Mouse (Mus musculus) WW6 (cell line): ENCODE data around the gene Ryr2.

Source experiments
- DNase-seq: peaks from one replicate; pipeline ENCODE4 v3.0.0-alpha.2; 2013; ENCODE audit warnings: low read depth, low spot score

Ryr2 gene

DNA sequence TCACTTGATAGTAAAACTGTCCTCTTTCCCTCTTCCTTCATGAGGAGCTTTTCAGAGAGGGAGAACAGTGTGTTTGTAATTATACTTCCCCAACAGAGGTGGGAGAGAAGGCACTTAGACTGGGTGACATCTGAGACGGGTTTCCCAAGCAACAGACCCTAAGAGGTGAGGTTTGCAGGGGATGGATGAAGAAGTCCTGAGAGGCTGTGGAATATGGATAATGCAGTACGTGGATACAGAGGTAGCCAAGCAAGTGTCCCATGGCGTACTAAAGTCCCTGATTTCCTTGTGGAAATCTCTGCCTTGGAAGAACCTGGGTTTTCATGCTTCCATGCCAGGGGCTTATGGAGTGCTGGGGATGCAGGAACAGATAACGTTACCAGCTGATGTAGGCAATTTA, 69.5 kb downstream of the Ryr2 start:
- DNase-seq = no peak

- no peak for DNase-seq
Observed at GRCm38 (mm10) chr13:12036834-12037233, 69.9 kb downstream of the Ryr2 start.

GRCm38 (mm10) chr13:12033914-12034313, 72.8 kb downstream of the Ryr2 start:
- DNase-seq = no peak

DNA sequence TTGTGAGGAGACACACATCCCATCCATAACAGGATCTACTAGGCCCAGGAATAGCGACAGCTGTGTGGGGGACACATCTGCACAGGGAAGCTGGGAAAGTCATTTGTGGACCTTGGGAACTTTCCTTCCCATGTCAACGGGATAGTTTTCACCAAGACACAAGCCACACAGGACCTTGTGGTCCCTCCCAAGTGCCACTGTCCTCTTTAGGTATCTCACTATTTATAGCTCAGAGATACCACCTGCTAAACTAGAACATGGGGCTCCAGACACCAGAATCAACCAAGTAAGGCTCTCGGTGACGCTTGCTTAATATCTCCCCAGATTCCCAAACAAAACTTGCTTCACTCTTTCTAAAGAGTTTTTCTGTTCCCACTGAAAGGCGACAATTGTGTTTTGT, 73.5 kb downstream of the Ryr2 start:
- DNase-seq = no peak

- no peak for DNase-seq
Observed at GRCm38 (mm10) chr13:12029841-12030240, 76.9 kb downstream of the Ryr2 start.

GRCm38 (mm10) chr13:12029326-12029725, 77.4 kb downstream of the Ryr2 start:
- DNase-seq = no peak

DNA sequence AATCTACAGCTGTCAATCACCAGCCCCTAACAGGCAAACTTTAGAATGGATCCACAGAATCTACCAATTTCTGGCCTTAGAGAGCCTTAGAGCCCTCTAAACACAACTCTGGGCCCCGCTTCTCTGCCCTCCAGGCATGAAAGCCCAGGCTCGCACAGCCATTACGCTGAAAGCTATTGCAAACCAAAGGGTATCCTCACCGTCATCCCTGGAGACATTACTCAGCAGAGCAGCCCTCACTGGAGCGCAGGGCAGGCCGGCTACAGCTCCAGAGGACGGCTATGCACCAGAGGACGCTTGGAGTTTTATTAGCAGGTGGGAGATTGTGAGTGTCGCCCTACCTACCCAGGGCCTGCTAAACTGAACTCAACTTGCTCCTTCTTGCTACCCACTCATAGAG, 88.7 kb downstream of the Ryr2 start:
- DNase-seq = no peak

- no peak for DNase-seq
Observed at GRCm38 (mm10) chr13:12013986-12014385, 92.8 kb downstream of the Ryr2 start.

- no peak for DNase-seq
Observed at GRCm38 (mm10) chr13:12008995-12009689, 97.6 kb downstream of the Ryr2 start.

GRCm38 (mm10) chr13:12007579-12007978, 99.2 kb downstream of the Ryr2 start:
- DNase-seq = no peak

GRCm38 (mm10) chr13:12001891-12002294, 104.9 kb downstream of the Ryr2 start:
- no peak for DNase-seq

GRCm38 (mm10) chr13:11999851-12000250, 106.9 kb downstream of the Ryr2 start:
- no peak for DNase-seq

GRCm38 (mm10) chr13:11997366-11997765, 109.4 kb downstream of the Ryr2 start:
- DNase-seq = no peak

- DNase-seq = no peak
Observed at GRCm38 (mm10) chr13:11987556-11987955, 119.2 kb downstream of the Ryr2 start.

DNA sequence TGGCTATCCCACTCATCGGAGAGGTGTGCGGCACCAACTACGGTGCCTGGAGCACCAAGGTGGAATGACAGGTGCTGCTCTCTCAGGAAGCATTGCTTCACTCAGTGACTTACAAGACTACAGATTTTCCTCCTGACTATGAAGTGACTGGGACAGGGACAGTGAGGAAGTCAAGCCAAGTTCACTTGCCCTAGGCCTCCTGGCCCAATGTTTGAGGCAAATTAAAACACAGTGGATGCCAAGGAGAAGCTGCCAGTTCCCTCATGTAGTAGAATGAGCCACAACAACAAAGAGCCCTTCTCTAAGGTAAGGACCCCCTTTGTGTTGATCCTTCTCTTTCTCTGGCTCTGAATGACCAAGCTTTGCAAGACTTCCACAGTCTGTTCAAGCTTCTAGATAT, 121.7 kb downstream of the Ryr2 start:
- DNase-seq = no peak

DNA sequence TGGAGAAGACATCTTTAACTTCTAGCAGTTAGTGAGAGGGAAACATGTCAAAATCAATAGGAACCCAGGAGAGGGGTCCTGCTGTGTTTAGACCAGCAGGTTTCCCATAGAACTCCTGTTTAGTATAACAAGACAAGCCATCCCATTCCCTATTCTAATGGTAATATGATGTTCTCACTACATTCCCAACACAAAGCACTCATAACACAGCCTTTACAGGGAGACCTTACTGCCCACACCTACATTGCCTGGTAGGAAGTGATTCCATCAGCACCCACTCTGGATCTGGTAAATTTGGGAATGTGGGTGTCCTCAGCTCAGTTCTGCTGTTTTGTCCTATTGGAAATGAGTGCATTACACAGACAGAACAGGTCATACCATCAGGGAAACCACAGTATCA, 127.7 kb downstream of the Ryr2 start:
- DNase-seq = peak; percentile 22

DNA sequence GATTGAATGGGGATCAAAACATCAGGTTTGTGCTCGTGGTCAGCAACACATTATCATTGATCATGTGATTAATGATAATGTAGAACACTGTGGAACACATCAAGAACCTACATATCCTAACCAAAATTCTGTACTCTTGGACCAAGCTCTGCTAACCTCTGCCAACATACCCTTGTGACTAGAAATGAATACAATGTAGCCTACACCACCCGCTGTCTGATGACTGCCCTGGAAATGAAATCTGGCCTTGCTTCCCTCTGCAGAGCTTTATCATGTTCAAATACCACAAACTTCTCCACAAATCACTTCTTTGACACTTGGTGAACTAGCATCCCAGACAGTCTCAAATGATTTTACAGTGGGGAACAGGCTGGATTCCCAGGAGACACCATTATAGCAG, 128.4 kb downstream of the Ryr2 start:
- DNase-seq = no peak

GRCm38 (mm10) chr13:11977606-11978005, 129.1 kb downstream of the Ryr2 start:
- DNase-seq = no peak

- no peak for DNase-seq
Observed at GRCm38 (mm10) chr13:11964391-11964790, 142.4 kb downstream of the Ryr2 start.

DNA sequence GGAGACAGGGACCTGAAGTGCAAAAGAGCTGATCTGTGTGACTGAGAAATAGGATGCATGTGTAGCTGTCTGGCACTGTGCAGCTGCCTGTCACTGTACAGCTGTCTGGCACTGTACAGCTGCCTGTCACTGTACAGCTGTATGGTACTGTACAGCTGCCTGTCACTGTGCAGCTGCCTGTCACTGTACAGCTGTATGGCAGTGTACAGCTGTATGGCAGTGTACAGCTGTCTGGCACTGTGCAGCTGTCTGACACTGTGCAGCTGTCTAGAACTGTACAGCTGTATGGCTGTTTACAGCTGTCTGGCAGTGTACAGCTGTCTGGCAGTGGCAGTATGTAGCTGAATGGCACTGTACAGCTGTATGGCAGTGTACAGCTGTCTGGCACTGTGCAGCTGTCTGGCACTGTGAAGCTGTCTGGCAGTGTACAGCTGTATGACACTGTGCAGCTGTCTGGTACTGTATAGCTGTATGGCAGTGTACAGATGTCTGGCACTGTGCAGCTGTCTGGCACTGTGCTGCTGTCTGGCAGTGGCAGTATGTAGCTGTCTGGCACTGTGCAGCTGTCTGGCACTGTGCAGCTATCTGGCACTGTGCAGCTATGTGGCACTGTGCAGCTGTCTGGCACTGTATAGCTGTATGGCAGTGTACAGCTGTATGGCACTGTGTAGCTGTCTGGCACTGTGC, 147.1 kb downstream of the Ryr2 start:
- no peak for DNase-seq

- no peak for DNase-seq
Observed at GRCm38 (mm10) chr13:11958854-11959253, 147.9 kb downstream of the Ryr2 start.

DNA sequence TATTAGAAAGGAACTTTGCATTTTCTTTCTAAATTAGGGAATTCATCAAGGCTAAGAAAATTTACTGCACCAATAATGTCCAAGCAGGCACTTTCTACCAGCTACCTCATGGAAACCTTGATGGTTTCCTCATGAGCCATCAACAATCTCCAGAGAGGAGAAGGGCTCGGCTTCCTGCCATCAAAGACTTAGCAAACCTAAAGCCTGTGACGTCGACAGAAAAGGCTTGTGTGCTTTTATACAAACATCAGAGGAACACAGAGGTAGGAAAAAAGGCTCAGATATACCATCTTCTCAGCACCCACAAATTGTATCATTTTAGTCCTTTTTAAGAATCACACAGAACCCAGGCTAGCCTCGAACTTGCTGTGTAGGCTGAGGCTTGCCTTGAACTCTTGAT, 148.5 kb downstream of the Ryr2 start:
- no peak for DNase-seq

DNA sequence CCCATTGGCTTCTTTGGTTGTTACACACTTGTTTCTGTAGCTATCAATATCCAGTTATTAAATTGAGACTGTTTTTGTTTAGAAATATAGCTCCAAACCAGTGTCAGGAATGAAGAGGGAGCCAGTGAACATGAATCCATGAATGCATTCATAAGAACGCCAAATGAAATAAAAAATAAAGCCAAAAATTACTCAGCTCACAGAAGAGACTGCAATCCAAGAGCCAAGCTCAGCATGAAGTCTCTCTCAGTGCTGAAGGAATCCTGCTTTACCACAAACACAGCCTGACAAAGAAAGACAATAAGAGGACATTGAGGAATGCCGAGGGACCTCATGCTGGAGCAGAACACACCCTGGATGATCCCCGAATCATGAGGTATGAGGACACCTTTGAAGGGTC, 154.8 kb downstream of the Ryr2 start:
- no peak for DNase-seq
